Mouse (Mus musculus): Measurements from ENCODE around the gene Slc5a4b. TPM values are rescaled to one million over a fixed set of nuclear protein-coding genes. Genes with fewer than 3 reads are reported as not detected.

Gene Slc5a4b
- polyA plus RNA-seq, 1 experiment from 2014 or later, result 0.08 TPM

DNA sequence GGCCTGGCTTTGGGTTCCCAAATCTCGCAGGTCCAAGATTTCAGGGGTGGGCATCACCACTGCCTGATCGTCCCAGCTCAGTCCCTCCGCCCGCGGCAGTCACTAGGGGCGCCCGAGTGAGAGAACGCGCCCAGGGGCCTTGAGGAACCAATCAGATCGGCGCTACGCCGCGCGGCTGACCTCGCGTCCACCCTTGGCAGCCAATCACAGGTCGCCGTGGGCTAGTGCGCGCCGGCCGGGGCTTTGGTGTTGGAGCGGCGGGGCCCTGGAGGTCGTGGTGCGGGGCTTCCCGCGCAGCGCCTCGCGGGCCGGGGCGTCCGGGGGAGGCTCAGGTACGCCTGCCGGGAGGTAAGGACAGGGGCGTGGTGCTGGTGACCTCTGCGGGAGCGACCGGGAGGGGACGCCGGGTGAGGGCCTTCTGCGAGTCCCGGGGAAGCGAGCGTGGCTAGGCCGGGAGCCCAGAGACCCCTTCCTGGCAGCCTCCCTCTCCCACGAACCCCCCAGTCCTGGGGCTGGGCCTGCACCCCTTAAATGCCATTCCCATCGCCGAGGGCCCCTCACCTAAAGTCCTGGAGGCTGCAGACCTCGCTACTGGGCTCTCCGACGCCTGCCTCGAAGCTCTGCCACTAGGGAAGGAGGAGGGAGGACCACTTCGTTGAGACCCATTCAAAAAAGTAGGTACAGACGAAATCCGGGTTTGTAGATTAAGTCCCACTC is 78.2 kb downstream of the Slc5a4b start, which contains the start of gene Zfp280b:
TSS of gene Zfp280b (plus strand) at position 249 of the 717 bp plus-strand sequence.
- H3K4me1 ChIP-seq (ENCODE audit: control insufficient read depth, insufficient read depth, low read length), result peaks cover 6% of the 10 kb centered on the region; the same call in 1 of the 2 replicates
- no peaks in the 10 kb centered on the region for H3K36me3 ChIP-seq (ENCODE audit: control insufficient read depth, insufficient read depth, low read length)

DNA sequence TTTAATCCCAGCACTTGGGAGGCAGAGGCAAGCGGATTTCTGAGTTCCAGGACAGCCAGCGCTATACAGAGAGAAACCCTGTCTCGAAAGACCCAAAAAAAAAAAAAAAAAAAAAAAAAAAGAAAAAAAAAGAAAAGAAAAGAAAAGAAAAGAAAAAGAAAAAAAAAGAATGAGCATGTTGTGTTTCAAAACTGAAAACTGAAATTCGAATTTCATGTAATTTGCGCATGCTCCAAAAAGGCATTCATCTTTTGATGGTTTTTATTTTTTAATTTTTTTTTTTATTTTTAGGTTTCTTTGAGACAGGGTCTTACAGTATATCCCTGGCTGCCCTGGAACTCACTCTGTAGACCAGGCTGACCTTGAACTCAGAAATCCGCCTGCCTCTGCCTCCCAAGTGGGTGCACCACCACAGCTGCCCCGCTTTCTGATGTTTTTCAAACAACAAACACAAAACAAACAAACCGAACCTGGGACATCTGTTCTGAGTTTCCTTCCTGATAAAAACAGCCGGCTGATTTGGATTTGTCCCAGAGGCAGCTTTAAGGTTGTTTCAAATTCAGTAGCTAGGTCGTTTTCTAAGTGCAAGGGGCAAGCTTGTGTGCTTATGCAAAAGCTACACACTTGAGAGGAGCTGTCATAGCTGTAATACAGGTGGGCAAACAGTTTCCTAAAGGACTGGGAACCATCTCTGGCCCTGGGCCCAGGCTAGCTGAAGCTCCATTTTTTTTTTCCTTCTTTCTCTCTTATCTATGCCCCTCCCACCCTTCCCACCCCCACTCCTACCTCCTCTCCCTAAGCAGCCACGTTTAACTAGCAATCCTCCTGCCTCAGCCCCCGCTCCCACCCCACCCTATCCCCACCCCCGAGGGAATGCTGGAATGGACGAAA is 79.0 kb downstream of the Slc5a4b start:
- Histone ChIP-seq H3K27me3 (ENCODE audit: control insufficient read depth, insufficient read depth, low read length) (no peaks in the 10 kb centered on the region), H3K4me1 (ENCODE audit: control insufficient read depth, insufficient read depth, low read length) (peaks cover 6% of the 10 kb centered on the region; the same call in 1 of the 2 replicates), H3K36me3 (ENCODE audit: control insufficient read depth, insufficient read depth, low read length) (no peaks in the 10 kb centered on the region), H3K9ac (replicated peaks; ENCODE audit: low read depth, low read length) (peak overlapping the region; percentile 71), H3K9me3 (ENCODE audit: control insufficient read depth, low read length) (no peaks in the 10 kb centered on the region), H3K4me3 (ENCODE audit: low read depth, low read length) (peak overlapping the region; percentile 87), H3K27ac (ENCODE audit: low read depth, low read length) (peak overlapping the region; percentile 69), H3K4me2 (ENCODE audit: low read depth, low read length) (peak overlapping the region; percentile 80)
- peak; percentile 75 for ATAC-seq (ENCODE audit: low read depth)
- 58% methylated on average over 14 of the region's 14 CpGs for WGBS

More for the DNA sequence above, 78.2 kb downstream of the Slc5a4b start, which contains the start of gene Zfp280b:
- under 1% methylated on average over 56 of the region's 58 CpGs for WGBS
- Histone ChIP-seq H3K27ac (ENCODE audit: low read depth, low read length) (peak within 1 kb of the TSS; percentile 69), H3K4me2 (ENCODE audit: low read depth, low read length) (peak within 1 kb of the TSS; percentile 80), H3K9ac (replicated peaks; ENCODE audit: low read depth, low read length) (peak within 1 kb of the TSS; percentile 71), H3K4me3 (ENCODE audit: low read depth, low read length) (peak within 1 kb of the TSS; percentile 87), H3K27me3 (ENCODE audit: control insufficient read depth, insufficient read depth, low read length) (no peaks in the 10 kb centered on the region), H3K9me3 (ENCODE audit: control insufficient read depth, low read length) (no peaks in the 10 kb centered on the region)
- ATAC-seq (ENCODE audit: low read depth), result peak; percentile 99

DNA sequence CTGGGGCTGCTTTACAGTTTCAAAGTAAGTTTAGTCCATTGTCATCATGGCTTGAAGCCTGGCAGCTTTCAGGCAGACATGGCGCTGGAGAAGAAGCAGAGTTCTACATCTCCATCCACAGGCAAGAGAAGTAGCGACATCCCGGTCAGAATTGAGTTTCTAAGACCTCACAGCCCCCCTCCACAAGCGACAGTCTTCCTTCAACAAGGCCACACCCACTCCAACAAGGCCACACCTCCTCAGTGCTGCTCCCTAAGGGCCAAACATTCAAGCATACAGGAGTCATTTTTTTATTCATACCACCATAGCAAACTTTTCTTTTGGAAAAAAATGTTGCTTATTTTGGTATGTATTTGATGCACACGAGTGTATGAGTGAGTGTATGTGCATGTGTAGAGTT is 80.3 kb downstream of the Slc5a4b start:
- no peak overlapping the region for H3K9ac ChIP-seq (replicated peaks; ENCODE audit: low read depth, low read length)
- no peaks in the 10 kb centered on the region for H3K9me3 ChIP-seq (ENCODE audit: control insufficient read depth, low read length)
- H3K27me3 ChIP-seq (ENCODE audit: control insufficient read depth, insufficient read depth, low read length), result no peaks in the 10 kb centered on the region
- WGBS, result 66% methylated on average over 5 of the region's 5 CpGs
- H3K4me1 ChIP-seq (ENCODE audit: control insufficient read depth, insufficient read depth, low read length), result peaks cover 6% of the 10 kb centered on the region; the same call in 1 of the 2 replicates
- no peak overlapping the region for H3K4me2 ChIP-seq (ENCODE audit: low read depth, low read length)
- no peak for ATAC-seq (ENCODE audit: low read depth)
- H3K4me3 ChIP-seq (ENCODE audit: low read depth, low read length), result no peak overlapping the region
- H3K27ac ChIP-seq (ENCODE audit: low read depth, low read length), result no peak overlapping the region
- H3K36me3 ChIP-seq (ENCODE audit: control insufficient read depth, insufficient read depth, low read length), result no peaks in the 10 kb centered on the region

DNA sequence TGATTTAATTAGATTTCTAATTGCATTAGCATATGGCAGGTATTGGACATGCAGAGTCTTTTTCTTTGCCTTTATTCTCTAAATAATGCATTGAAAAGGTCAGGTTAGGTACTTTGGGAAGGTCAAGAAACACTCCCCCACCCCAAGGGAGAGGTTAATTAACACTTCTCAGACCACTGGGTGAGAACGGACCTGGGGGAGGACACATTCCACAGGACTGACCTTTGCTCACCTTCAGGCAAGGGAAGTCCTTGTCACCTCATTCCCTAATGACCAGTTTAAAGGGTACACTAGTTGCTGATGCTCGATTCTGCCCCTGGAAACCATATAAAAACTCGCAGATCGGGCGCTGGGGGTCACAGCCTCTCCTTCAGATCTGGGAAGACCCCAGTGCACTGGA is 81.5 kb downstream of the Slc5a4b start:
- ATAC-seq (ENCODE audit: low read depth), result no peak
- Histone ChIP-seq H3K4me2 (ENCODE audit: low read depth, low read length) (no peak overlapping the region), H3K36me3 (ENCODE audit: control insufficient read depth, insufficient read depth, low read length) (no peaks in the 10 kb centered on the region), H3K27ac (ENCODE audit: low read depth, low read length) (no peak overlapping the region), H3K4me1 (ENCODE audit: control insufficient read depth, insufficient read depth, low read length) (peaks cover 6% of the 10 kb centered on the region; the same call in 1 of the 2 replicates), H3K9me3 (ENCODE audit: control insufficient read depth, low read length) (0 out of 2 replicates have a peak, but pooled peaks cover 3% of the 10 kb centered on the region), H3K4me3 (ENCODE audit: low read depth, low read length) (no peak overlapping the region), H3K27me3 (ENCODE audit: control insufficient read depth, insufficient read depth, low read length) (no peaks in the 10 kb centered on the region), H3K9ac (replicated peaks; ENCODE audit: low read depth, low read length) (no peak overlapping the region)
- 80% methylated on average over 5 of the region's 5 CpGs for WGBS

DNA sequence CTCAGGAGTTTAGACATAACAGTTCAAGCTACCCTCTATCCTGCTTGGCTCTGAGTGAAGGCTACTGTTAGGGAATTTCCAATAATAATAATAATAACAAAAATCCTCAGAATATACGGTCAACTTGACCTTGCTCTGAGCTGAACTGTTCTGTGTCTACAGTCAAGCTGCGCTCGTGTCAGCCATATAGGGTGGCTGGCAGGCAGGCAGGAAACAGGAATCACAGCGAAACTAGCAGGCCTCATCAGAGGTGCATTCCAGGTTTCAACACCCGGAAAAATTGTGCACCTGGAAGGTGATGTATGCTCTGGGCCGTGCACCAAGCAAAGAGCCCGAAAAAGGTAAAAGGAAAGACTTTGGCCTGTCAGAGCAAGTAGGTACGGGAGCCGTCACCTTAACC is 82.4 kb downstream of the Slc5a4b start:
- Histone ChIP-seq H3K27me3 (ENCODE audit: control insufficient read depth, insufficient read depth, low read length) (no peaks in the 10 kb centered on the region), H3K27ac (ENCODE audit: low read depth, low read length) (no peak overlapping the region), H3K9ac (replicated peaks; ENCODE audit: low read depth, low read length) (no peak overlapping the region), H3K36me3 (ENCODE audit: control insufficient read depth, insufficient read depth, low read length) (no peaks in the 10 kb centered on the region), H3K9me3 (ENCODE audit: control insufficient read depth, low read length) (0 out of 2 replicates have a peak, but pooled peaks cover 3% of the 10 kb centered on the region), H3K4me2 (ENCODE audit: low read depth, low read length) (no peak overlapping the region), H3K4me1 (ENCODE audit: control insufficient read depth, insufficient read depth, low read length) (peaks cover 5% of the 10 kb centered on the region; the same call in 1 of the 2 replicates), H3K4me3 (ENCODE audit: low read depth, low read length) (no peak overlapping the region)
- WGBS, result 74% methylated on average over 9 of the region's 9 CpGs
- ATAC-seq (ENCODE audit: low read depth), result no peak

DNA sequence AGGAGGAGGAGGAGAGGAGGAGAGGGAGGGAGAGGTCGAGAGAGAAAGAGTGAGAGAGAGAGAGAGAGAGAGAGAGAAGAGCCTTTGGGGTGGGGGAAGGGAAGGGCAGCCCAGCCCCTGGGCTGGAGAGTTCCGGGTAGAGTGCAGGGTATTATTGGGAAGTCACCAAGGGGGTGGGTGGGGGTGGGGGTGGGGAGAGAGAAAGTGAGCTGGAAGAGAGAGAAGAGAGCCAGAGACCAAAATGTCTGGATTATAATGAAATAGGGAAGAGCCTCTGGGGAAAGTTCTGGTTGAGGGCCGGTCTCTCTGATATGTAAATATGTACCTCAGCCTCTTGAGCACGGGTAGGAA is 82.8 kb downstream of the Slc5a4b start:
- H3K4me1 ChIP-seq (ENCODE audit: control insufficient read depth, insufficient read depth, low read length), result peaks cover under 1% of the 10 kb centered on the region; the same call in 1 of the 2 replicates
- no peak overlapping the region for H3K4me3 ChIP-seq (ENCODE audit: low read depth, low read length)
- no peak for ATAC-seq (ENCODE audit: low read depth)
- no peak overlapping the region for H3K27ac ChIP-seq (ENCODE audit: low read depth, low read length)
- no peak overlapping the region for H3K4me2 ChIP-seq (ENCODE audit: low read depth, low read length)
- 0 out of 2 replicates have a peak, but pooled peaks cover 3% of the 10 kb centered on the region for H3K9me3 ChIP-seq (ENCODE audit: control insufficient read depth, low read length)
- H3K27me3 ChIP-seq (ENCODE audit: control insufficient read depth, insufficient read depth, low read length), result no peaks in the 10 kb centered on the region
- H3K9ac ChIP-seq (replicated peaks; ENCODE audit: low read depth, low read length), result no peak overlapping the region
- WGBS, result 30% methylated on average over 4 of the region's 4 CpGs
- no peaks in the 10 kb centered on the region for H3K36me3 ChIP-seq (ENCODE audit: control insufficient read depth, insufficient read depth, low read length)

DNA sequence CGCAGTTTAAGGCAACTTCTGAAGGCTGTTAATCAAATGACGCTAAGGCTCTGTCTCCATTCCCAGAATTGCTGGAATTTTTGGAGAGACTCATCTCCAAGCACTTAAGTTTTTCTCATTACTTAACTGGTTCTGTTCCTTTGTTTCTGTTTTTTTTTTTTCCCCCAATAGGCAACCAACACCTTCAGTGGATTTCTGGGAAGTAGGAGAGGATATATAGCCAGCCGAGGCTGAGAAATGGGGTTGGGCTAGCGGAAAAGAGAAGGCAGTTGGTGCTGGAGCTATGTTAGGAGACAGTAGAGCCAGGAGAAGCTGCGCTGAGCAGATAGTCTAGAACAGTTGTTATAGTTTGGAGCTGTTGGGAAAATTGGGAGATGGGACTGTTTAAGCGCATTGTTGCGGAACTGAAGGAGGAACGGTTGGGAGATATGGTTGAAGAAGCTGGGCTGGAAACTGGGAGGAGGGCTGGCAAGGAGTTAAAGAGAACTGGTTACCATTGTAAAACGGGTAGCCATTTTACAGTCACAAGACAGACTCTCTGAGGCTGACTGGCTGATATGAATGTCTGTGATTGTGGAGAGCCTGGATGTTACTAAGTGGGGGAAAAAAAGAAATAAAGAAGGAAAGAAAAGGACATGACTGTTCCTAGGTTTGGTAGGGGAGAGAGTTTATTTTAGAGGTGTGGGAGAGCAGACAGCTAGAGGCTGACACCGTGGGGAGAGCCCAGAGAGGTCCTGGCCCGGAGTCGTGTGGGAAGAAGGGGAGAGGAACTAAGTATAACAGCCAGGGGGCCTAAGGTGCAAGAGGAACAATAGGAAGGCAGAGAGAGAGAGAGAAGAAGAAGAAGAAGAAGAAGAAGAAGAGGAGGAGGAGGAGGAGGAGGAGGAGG is 83.4 kb downstream of the Slc5a4b start:
- WGBS, result 65% methylated on average over 12 of the region's 12 CpGs
- no peak for ATAC-seq (ENCODE audit: low read depth)
- no peak overlapping the region for H3K4me3 ChIP-seq (ENCODE audit: low read depth, low read length)
- H3K4me2 ChIP-seq (ENCODE audit: low read depth, low read length), result no peak overlapping the region
- no peaks in the 10 kb centered on the region for H3K4me1 ChIP-seq (ENCODE audit: control insufficient read depth, insufficient read depth, low read length)
- no peaks in the 10 kb centered on the region for H3K27me3 ChIP-seq (ENCODE audit: control insufficient read depth, insufficient read depth, low read length)
- H3K9ac ChIP-seq (replicated peaks; ENCODE audit: low read depth, low read length), result no peak overlapping the region
- no peak overlapping the region for H3K27ac ChIP-seq (ENCODE audit: low read depth, low read length)
- H3K9me3 ChIP-seq (ENCODE audit: control insufficient read depth, low read length), result 0 out of 2 replicates have a peak, but pooled peaks cover 3% of the 10 kb centered on the region
- no peaks in the 10 kb centered on the region for H3K36me3 ChIP-seq (ENCODE audit: control insufficient read depth, insufficient read depth, low read length)

DNA sequence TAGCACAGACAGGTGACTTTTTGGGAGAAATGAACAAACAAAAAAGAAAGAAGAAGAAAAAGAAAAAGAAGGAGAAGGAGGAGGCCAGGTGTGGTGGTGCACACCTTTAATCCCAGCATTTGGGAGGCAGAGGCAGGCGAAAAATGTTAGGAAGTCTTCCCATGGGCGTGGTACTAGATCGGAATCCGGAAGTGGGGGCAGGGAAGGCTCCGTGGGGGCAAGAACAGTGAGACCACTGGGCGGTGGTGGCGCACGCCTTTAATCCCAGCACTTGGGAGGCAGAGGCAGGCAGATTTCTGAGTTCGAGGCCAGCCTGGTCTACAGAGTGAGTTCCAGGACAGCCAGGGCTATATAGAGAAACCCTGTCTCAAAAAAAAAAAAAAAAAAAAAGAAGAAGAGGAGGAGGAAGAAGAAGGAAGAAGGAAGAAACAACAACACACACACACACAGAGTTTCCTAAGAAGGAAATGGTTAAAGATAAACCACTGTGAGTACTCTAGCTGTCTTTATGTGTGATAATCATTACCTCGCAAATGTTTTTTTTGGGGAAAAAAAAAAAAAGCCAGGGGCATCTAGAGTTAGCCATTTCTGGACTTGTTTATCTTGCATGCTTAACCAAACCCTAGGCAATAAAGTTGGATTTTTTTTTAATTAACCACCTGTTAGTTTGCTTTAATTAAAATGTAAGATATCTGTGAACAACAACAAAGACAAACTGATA is 85.1 kb downstream of the Slc5a4b start:
- Histone ChIP-seq H3K36me3 (ENCODE audit: control insufficient read depth, insufficient read depth, low read length) (no peaks in the 10 kb centered on the region), H3K4me2 (ENCODE audit: low read depth, low read length) (no peak overlapping the region), H3K27ac (ENCODE audit: low read depth, low read length) (no peak overlapping the region), H3K9ac (replicated peaks; ENCODE audit: low read depth, low read length) (no peak overlapping the region), H3K27me3 (ENCODE audit: control insufficient read depth, insufficient read depth, low read length) (no peaks in the 10 kb centered on the region), H3K9me3 (ENCODE audit: control insufficient read depth, low read length) (0 out of 2 replicates have a peak, but pooled peaks cover 3% of the 10 kb centered on the region), H3K4me3 (ENCODE audit: low read depth, low read length) (no peak overlapping the region), H3K4me1 (ENCODE audit: control insufficient read depth, insufficient read depth, low read length) (no peaks in the 10 kb centered on the region)
- 98% methylated on average over 9 of the region's 10 CpGs for whole genome bisulfite sequencing
- no peak for ATAC-seq (ENCODE audit: low read depth)

Measured in neural tube, embryonic 14.5 days (tissue).